Mouse (Mus musculus): ENCODE measurements around the gene Mut. TPM values are rescaled to one million over a fixed set of nuclear protein-coding genes. Genes with fewer than 3 reads are reported as not detected.
A peak's percentile ranks its signal among the peaks of the same experiment; 100 is the strongest.

Mut gene
- polyA plus RNA-seq (2015; fragmentation: Nextera tagmentation; extraction: Ambion mirVana), result 49.7 and 49.8 TPM in 2 replicates

DNA sequence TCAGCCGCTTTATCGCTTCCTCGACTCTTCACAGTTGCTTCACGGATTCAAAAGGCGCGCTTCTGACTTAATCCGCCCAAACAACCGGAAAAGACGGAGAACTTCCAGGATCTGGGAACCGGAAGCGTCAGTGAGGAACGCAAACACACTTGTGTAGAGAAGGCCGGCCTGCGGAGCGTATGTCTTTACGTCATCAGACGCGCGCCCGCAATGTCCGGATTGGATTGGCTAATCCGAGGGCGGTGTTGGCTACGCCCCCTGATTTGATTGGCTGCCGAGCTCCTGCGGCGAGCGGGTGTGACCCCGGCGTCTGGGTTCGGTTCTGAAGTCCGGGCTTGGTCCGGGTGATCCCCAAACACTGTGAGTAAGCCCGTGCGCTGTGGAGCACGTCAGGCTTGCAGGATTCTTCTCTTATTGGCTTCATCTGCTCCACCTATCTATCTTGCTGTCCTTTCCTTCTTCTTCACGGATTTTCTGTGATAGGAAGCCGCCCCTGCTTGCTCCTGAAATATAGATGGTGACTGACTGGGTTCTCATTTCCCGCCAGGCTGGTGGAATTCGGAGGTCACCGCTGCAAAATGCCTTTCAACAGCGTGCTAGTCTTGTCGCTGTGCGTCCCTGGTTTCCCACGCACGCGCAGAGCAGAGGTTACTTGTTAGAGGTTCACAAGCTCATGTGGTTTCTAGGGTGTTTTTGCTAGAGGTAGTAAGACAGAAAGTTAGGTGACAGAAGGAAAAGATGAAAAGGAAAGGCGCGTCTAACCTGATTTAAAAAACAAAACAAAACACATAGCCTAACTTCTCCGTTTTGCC, at the start of gene Mut, which contains the start of gene Cenpq:
TSS of gene Mut (plus strand) at position 266 of the 812 bp plus-strand sequence.
TSS of gene Cenpq (minus strand) at position 628 of the 812 bp plus-strand sequence.
- H3K4me3 ChIP-seq (ENCODE audit: low read length), result peak within 1 kb of the TSS; percentile 84
- H3K9ac ChIP-seq (ENCODE audit: low read depth, low read length), result peak within 1 kb of the TSS; percentile 78
- peak within 1 kb of the TSS; percentile 96 for H3K27ac ChIP-seq (ENCODE audit: low read length)
- WGBS, result under 1% methylated on average over 50 of the region's 50 CpGs
- H3K9me3 ChIP-seq (ENCODE audit: control insufficient read depth, low read length), result no peaks in the 10 kb centered on the region
- no peaks in the 10 kb centered on the region for H3K27me3 ChIP-seq (replicated peaks; ENCODE audit: control insufficient read depth, insufficient read depth, low read length)
- peak; percentile 100 for ATAC-seq
- H3K4me2 ChIP-seq (ENCODE audit: low read depth, low read length), result peak within 1 kb of the TSS; percentile 71
- no peaks in the 10 kb centered on the region for H3K4me1 ChIP-seq (ENCODE audit: control insufficient read depth, insufficient read depth, low read length)
- no peaks in the 10 kb centered on the region for H3K36me3 ChIP-seq (ENCODE audit: control insufficient read depth, insufficient read depth, low read length)

DNA sequence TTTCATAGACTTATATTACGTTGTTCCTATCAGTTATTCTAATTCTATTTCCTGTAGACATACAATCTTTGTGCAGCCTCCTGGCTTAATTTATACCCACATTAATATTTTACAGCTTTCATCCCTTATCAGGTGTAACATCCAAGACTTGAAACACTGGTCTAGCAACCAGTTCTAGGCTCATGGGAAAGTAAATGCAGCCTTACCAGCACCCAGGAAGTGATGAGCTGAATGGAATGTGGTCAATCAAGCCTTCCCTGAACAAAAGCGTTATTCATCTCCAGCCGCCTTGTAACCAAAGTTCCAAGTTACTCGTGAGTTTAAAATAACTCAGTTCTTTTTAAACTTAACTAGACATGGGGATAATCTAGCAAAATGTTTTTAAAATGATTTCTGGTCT, 49.3 kb upstream of the Mut start:
- 0 out of 2 replicates have a peak, but pooled peaks have one; percentile 41 for ATAC-seq
- Histone ChIP-seq H3K4me1 (ENCODE audit: control insufficient read depth, insufficient read depth, low read length) (no peaks in the 10 kb centered on the region), H3K27me3 (replicated peaks; ENCODE audit: control insufficient read depth, insufficient read depth, low read length) (no peaks in the 10 kb centered on the region), H3K4me3 (ENCODE audit: low read length) (no peak overlapping the region), H3K27ac (ENCODE audit: low read length) (no peak overlapping the region), H3K4me2 (ENCODE audit: low read depth, low read length) (no peak overlapping the region), H3K36me3 (ENCODE audit: control insufficient read depth, insufficient read depth, low read length) (no peaks in the 10 kb centered on the region), H3K9me3 (ENCODE audit: control insufficient read depth, low read length) (no peaks in the 10 kb centered on the region), H3K9ac (ENCODE audit: low read depth, low read length) (no peak overlapping the region)
- 60% methylated on average over 4 of the region's 4 CpGs for WGBS

DNA sequence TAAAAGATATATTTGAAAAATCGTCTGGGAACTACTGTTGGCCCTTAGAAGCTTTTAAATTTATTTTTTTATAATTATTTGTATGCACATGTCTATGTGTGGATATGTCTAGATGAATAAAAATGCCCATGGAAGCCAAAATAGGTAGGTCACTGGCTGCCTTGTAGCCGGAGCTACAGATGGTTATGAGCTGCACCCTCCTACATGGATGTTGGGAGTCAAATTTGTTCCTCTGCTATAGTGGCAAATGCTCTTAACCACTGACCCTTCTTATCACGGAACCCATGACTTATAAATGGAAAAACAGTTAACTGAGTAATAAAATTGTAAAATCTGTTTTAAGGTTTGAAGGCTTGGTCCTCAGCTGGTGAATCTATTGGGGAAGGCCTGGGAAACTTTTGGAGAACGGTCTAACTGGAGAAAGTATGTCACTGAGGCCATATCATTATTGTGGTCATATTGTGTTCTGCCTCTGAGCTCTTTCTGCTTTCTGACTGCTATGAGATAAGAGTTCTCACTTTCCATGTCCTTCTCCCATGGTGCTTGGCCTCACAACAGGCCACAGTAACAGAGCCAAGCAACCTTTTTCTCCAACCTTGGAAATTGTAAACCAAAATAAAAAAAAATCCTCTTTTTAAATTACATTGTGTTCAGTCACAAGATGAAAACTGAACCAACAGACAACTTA, 46.5 kb upstream of the Mut start:
- Histone ChIP-seq H3K9me3 (ENCODE audit: control insufficient read depth, low read length) (no peaks in the 10 kb centered on the region), H3K27me3 (replicated peaks; ENCODE audit: control insufficient read depth, insufficient read depth, low read length) (no peaks in the 10 kb centered on the region), H3K4me3 (ENCODE audit: low read length) (no peak overlapping the region), H3K4me1 (ENCODE audit: control insufficient read depth, insufficient read depth, low read length) (no peaks in the 10 kb centered on the region), H3K36me3 (ENCODE audit: control insufficient read depth, insufficient read depth, low read length) (no peaks in the 10 kb centered on the region), H3K9ac (ENCODE audit: low read depth, low read length) (no peak overlapping the region), H3K27ac (ENCODE audit: low read length) (no peak overlapping the region), H3K4me2 (ENCODE audit: low read depth, low read length) (no peak overlapping the region)
- WGBS, result 76% methylated on average over 4 of the region's 4 CpGs
- no peak for ATAC-seq

DNA sequence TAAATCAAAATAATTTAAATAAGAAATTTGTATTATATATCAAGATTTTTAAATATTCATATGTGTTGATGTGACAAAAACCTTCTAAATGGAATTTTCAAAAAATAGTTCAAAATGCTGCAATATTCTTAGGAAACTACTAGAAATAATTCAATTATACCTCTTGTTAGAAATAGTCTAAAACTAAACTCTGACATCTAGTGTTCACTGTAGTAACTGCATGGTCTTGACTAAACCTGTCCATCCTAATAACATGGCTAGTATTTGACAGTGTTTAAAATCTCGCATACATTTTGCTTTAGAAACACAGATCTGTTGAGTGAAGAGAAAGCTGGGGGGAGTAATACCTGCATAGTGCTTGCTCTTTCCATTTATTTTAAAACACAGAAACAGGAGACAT, 37.6 kb upstream of the Mut start:
- H3K4me3 ChIP-seq (ENCODE audit: low read length), result no peak overlapping the region
- ATAC-seq, result no peak

DNA sequence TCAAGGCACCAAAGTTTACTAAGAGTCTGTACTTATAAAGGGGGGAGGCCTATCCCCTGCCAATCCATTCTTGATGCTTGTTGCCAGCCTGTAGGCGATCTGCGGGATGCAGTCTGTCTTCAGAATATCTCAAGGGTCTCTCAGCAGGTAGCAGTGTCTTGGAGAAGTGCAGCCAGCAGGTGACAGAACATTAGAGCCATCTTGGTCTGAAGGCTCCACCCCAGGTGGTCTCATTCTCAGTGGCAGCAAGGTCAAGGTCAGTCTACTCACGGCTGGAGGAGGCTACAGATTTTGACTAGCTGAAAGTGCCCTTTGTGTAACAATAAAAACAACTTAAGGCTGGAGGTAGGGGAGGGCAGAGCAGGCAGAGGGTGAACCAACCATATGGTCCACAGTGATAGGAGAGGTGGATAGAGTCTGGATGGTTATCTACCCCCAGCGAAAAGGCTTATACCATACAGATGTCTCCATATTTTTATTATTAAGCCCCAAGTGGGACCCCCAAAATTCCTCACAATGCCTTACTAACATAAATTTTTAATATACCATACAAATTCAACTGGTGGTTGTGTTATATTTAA, 34.6 kb upstream of the Mut start:
- no peaks in the 10 kb centered on the region for H3K9me3 ChIP-seq (ENCODE audit: control insufficient read depth, low read length)
- ATAC-seq, result no peak
- no peak overlapping the region for H3K9ac ChIP-seq (ENCODE audit: low read depth, low read length)
- no peak overlapping the region for H3K27ac ChIP-seq (ENCODE audit: low read length)
- WGBS, result 54% methylated on average over 4 of the region's 4 CpGs
- H3K4me1 ChIP-seq (ENCODE audit: control insufficient read depth, insufficient read depth, low read length), result 0 out of 2 replicates have a peak, but pooled peaks cover 2% of the 10 kb centered on the region
- H3K36me3 ChIP-seq (ENCODE audit: control insufficient read depth, insufficient read depth, low read length), result no peaks in the 10 kb centered on the region
- no peaks in the 10 kb centered on the region for H3K27me3 ChIP-seq (replicated peaks; ENCODE audit: control insufficient read depth, insufficient read depth, low read length)
- no peak overlapping the region for H3K4me2 ChIP-seq (ENCODE audit: low read depth, low read length)
- H3K4me3 ChIP-seq (ENCODE audit: low read length), result no peak overlapping the region

More for the DNA sequence above, 37.6 kb upstream of the Mut start:
- Histone ChIP-seq H3K9ac (ENCODE audit: low read depth, low read length) (no peak overlapping the region), H3K9me3 (ENCODE audit: control insufficient read depth, low read length) (no peaks in the 10 kb centered on the region), H3K36me3 (ENCODE audit: control insufficient read depth, insufficient read depth, low read length) (no peaks in the 10 kb centered on the region), H3K4me2 (ENCODE audit: low read depth, low read length) (no peak overlapping the region), H3K27ac (ENCODE audit: low read length) (no peak overlapping the region), H3K4me1 (ENCODE audit: control insufficient read depth, insufficient read depth, low read length) (no peaks in the 10 kb centered on the region), H3K27me3 (replicated peaks; ENCODE audit: control insufficient read depth, insufficient read depth, low read length) (no peaks in the 10 kb centered on the region)
- WGBS, result 69% methylated on average over 1 of the region's 1 CpGs

DNA sequence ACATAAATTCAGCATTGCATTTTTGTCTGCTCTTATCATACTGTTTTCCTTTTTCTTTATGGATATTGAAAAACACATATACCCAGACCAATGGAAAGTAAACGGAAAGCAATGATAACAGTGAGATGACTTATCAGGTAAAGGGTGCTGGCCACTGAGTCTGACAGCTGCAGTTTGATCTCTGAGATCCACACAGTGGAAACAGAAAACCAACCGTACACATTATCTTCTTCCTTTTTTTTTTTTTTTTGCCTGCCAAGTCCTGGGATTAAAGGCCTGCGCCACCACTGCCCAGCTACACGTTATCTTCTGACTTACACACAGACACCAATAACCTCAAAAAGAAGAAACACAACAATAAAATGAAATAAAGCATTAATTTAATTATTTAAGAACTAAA, 31.1 kb upstream of the Mut start:
- Histone ChIP-seq H3K27me3 (replicated peaks; ENCODE audit: control insufficient read depth, insufficient read depth, low read length) (no peaks in the 10 kb centered on the region), H3K9ac (ENCODE audit: low read depth, low read length) (no peak overlapping the region), H3K4me1 (ENCODE audit: control insufficient read depth, insufficient read depth, low read length) (0 out of 2 replicates have a peak, but pooled peaks cover 2% of the 10 kb centered on the region), H3K36me3 (ENCODE audit: control insufficient read depth, insufficient read depth, low read length) (no peaks in the 10 kb centered on the region), H3K9me3 (ENCODE audit: control insufficient read depth, low read length) (no peaks in the 10 kb centered on the region), H3K27ac (ENCODE audit: low read length) (no peak overlapping the region), H3K4me2 (ENCODE audit: low read depth, low read length) (no peak overlapping the region), H3K4me3 (ENCODE audit: low read length) (no peak overlapping the region)
- no peak for ATAC-seq
- WGBS, result 62% methylated on average over 4 of the region's 4 CpGs

DNA sequence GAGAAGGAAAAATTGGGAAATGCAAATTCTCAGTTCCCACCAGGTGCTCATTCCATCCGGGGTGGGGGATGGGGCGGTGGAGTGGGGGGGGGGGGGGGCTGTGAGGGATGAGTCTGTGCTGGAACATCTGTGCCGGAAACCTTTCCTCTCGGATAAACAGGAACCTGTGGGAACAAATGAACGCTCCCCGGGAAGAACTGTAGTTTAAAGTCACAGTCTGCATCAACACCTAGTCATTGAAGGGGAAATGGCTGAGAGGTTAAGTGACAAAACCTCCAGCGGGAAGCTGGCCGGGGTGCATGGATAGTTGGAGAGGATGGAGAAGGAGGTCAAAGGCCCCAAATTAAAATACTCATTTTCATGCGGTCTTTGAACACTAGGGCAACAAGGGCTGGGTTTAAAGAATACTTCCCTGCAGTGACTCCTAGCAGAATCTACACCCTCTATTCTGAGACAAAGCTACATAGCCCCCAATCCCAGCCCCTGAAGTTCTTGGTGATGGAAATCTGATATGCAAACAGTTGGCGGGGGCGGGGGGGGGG, 30.4 kb upstream of the Mut start:
- H3K4me3 ChIP-seq (ENCODE audit: low read length), result no peak overlapping the region
- no peaks in the 10 kb centered on the region for H3K9me3 ChIP-seq (ENCODE audit: control insufficient read depth, low read length)
- H3K9ac ChIP-seq (ENCODE audit: low read depth, low read length), result no peak overlapping the region
- no peak for ATAC-seq
- H3K36me3 ChIP-seq (ENCODE audit: control insufficient read depth, insufficient read depth, low read length), result no peaks in the 10 kb centered on the region
- 0 out of 2 replicates have a peak, but pooled peaks cover 2% of the 10 kb centered on the region for H3K4me1 ChIP-seq (ENCODE audit: control insufficient read depth, insufficient read depth, low read length)
- 6% methylated on average over 11 of the region's 11 CpGs for WGBS
- no peaks in the 10 kb centered on the region for H3K27me3 ChIP-seq (replicated peaks; ENCODE audit: control insufficient read depth, insufficient read depth, low read length)
- no peak overlapping the region for H3K27ac ChIP-seq (ENCODE audit: low read length)
- no peak overlapping the region for H3K4me2 ChIP-seq (ENCODE audit: low read depth, low read length)

DNA sequence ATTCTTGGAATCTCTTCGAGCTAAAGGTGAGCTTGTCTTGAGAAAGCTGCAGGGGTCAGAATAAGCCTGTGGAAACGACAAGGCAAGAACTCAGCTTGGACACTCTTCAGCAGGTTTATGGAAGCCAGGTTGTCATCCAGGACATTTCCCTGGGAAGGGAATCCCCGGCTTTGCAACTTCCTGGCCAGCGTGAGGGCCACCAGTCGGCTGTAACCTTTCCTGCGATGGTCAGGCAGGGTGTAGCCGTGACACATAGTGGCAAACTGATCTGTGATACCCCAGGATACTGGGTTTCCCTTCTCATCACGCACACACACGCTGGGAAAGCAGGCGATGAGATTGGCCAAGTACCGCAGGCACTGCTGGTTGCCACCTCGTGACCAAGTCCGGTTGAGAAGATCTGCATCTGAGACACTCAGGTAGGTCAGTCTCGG, 29.7 kb upstream of the Mut start:
- no peaks in the 10 kb centered on the region for H3K9me3 ChIP-seq (ENCODE audit: control insufficient read depth, low read length)
- no peak for ATAC-seq
- 0 out of 2 replicates have a peak, but pooled peaks cover 2% of the 10 kb centered on the region for H3K4me1 ChIP-seq (ENCODE audit: control insufficient read depth, insufficient read depth, low read length)
- H3K9ac ChIP-seq (ENCODE audit: low read depth, low read length), result no peak overlapping the region
- peak overlapping the region; percentile 25; the same call in 1 of the 2 replicates for H3K4me2 ChIP-seq (ENCODE audit: low read depth, low read length)
- no peaks in the 10 kb centered on the region for H3K27me3 ChIP-seq (replicated peaks; ENCODE audit: control insufficient read depth, insufficient read depth, low read length)
- H3K36me3 ChIP-seq (ENCODE audit: control insufficient read depth, insufficient read depth, low read length), result no peaks in the 10 kb centered on the region
- WGBS, result 9% methylated on average over 13 of the region's 14 CpGs
- H3K4me3 ChIP-seq (ENCODE audit: low read length), result no peak overlapping the region
- H3K27ac ChIP-seq (ENCODE audit: low read length), result no peak overlapping the region

DNA sequence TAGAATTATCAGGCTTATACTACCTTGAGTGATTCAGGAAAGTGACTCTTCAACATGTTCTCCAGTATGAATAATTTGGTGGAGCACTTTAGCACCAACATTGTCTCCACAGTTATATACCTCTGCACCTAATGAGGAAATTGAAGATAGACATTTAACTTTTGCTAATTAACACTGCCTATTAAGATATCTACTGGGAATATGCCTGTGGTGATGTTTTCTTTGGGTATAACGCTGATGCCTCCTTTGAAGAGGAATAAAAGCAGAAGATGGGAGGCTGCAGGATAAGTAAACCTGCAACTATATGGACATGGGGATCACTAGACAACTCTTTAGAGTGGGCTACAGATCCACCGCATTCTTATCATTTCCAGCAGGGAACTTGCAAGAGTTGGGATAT, 20.2 kb upstream of the Mut start, which contains the start of gene Glyatl3:
TSS of gene Glyatl3 (minus strand) at position 101 of the 400 bp plus-strand sequence.
- no peak within 1 kb of the TSS for H3K4me3 ChIP-seq (ENCODE audit: low read length)
- no peaks in the 10 kb centered on the region for H3K27me3 ChIP-seq (replicated peaks; ENCODE audit: control insufficient read depth, insufficient read depth, low read length)
- no peaks in the 10 kb centered on the region for H3K9me3 ChIP-seq (ENCODE audit: control insufficient read depth, low read length)
- H3K4me2 ChIP-seq (ENCODE audit: low read depth, low read length), result no peak within 1 kb of the TSS
- no peak within 1 kb of the TSS for H3K27ac ChIP-seq (ENCODE audit: low read length)
- no peaks in the 10 kb centered on the region for H3K4me1 ChIP-seq (ENCODE audit: control insufficient read depth, insufficient read depth, low read length)
- H3K36me3 ChIP-seq (ENCODE audit: control insufficient read depth, insufficient read depth, low read length), result no peaks in the 10 kb centered on the region
- ATAC-seq, result no peak
- H3K9ac ChIP-seq (ENCODE audit: low read depth, low read length), result no peak within 1 kb of the TSS
- WGBS, result 90% methylated on average over 2 of the region's 2 CpGs
